Mouse (Mus musculus): ENCODE results near the gene Ccdc57. TPM values are rescaled to one million over a fixed set of nuclear protein-coding genes. Genes with fewer than 3 reads are reported as not detected.

The Ccdc57 gene
- polyA plus RNA-seq, 1 experiment from 2014 or later: 4.7 TPM

DNA sequence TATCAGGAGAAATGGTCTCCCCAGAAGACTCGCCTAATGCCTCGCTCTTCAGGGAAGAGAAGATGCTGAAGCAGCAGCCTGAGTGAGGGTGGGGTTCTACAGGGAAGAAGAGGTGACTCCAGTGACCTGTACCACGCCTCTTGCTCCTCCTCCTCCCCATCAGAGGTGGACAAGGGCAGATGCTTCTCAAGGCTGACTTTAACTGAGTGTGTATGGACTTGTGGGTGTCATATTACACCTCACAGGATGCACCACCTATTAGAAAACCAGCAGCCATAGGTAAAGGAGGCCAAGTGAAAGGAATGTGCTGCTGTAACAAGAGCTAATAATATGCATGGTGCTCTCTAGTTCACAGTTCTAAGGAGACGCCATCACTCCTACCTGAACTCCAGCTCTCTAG lies 32.9 kb upstream of the Ccdc57 start:
- ATAC-seq (ENCODE audit: low FRiP score): no peak
- WGBS: 90% methylated on average over 4 of the region's 4 CpGs
- DNase-seq (ENCODE audit: low spot score): no peak

GRCm38 (mm10) chr11:120964195-120965157 lies 31.8 kb upstream of the Ccdc57 start:
- ATAC-seq (ENCODE audit: low FRiP score) (no peak), DNase-seq (ENCODE audit: low spot score) (no peak)
- Histone ChIP-seq H3K36me3 (ENCODE audit: control insufficient read depth, insufficient read depth, low read length) (peaks cover 33% of the 10 kb centered on the region), H3K9me3 (ENCODE audit: control insufficient read depth, low read length) (no peaks in the 10 kb centered on the region), H3K27ac (ENCODE audit: low read depth, low read length) (no peak overlapping the region), H3K27me3 (ENCODE audit: control insufficient read depth, insufficient read depth, low read length) (no peaks in the 10 kb centered on the region), H3K4me3 (ENCODE audit: low read depth, low read length) (no peak overlapping the region), H3K4me1 (replicated peaks; ENCODE audit: control insufficient read depth, insufficient read depth, low read length) (no peaks in the 10 kb centered on the region; the same call in 1 of the 2 replicates), H3K9ac (ENCODE audit: low read depth, low read length) (no peak overlapping the region), H3K4me2 (replicated peaks; ENCODE audit: low read depth, low read length) (no peak overlapping the region)
- WGBS: 81% methylated on average over 10 of the region's 10 CpGs

More for the DNA sequence above, 32.9 kb upstream of the Ccdc57 start:
- Histone ChIP-seq H3K4me1 (replicated peaks; ENCODE audit: control insufficient read depth, insufficient read depth, low read length) (no peaks in the 10 kb centered on the region; the same call in 1 of the 2 replicates), H3K27me3 (ENCODE audit: control insufficient read depth, insufficient read depth, low read length) (no peaks in the 10 kb centered on the region), H3K27ac (ENCODE audit: low read depth, low read length) (no peak overlapping the region), H3K36me3 (ENCODE audit: control insufficient read depth, insufficient read depth, low read length) (peaks cover 37% of the 10 kb centered on the region), H3K4me3 (ENCODE audit: low read depth, low read length) (no peak overlapping the region), H3K9ac (ENCODE audit: low read depth, low read length) (no peak overlapping the region), H3K9me3 (ENCODE audit: control insufficient read depth, low read length) (no peaks in the 10 kb centered on the region), H3K4me2 (replicated peaks; ENCODE audit: low read depth, low read length) (no peak overlapping the region)

GRCm38 (mm10) chr11:120962909-120963308 lies 30.2 kb upstream of the Ccdc57 start:
- H3K9me3 ChIP-seq (ENCODE audit: control insufficient read depth, low read length): no peaks in the 10 kb centered on the region
- no peak overlapping the region for H3K4me2 ChIP-seq (replicated peaks; ENCODE audit: low read depth, low read length)
- no peak overlapping the region for H3K4me3 ChIP-seq (ENCODE audit: low read depth, low read length)
- DNase-seq (ENCODE audit: low spot score): no peak
- H3K27me3 ChIP-seq (ENCODE audit: control insufficient read depth, insufficient read depth, low read length): no peaks in the 10 kb centered on the region
- H3K4me1 ChIP-seq (replicated peaks; ENCODE audit: control insufficient read depth, insufficient read depth, low read length): no peaks in the 10 kb centered on the region; the same call in 1 of the 2 replicates
- ATAC-seq (ENCODE audit: low FRiP score): no peak
- WGBS: 93% methylated on average over 7 of the region's 7 CpGs
- no peak overlapping the region for H3K9ac ChIP-seq (ENCODE audit: low read depth, low read length)
- H3K36me3 ChIP-seq (ENCODE audit: control insufficient read depth, insufficient read depth, low read length): peaks cover 32% of the 10 kb centered on the region
- no peak overlapping the region for H3K27ac ChIP-seq (ENCODE audit: low read depth, low read length)

DNA sequence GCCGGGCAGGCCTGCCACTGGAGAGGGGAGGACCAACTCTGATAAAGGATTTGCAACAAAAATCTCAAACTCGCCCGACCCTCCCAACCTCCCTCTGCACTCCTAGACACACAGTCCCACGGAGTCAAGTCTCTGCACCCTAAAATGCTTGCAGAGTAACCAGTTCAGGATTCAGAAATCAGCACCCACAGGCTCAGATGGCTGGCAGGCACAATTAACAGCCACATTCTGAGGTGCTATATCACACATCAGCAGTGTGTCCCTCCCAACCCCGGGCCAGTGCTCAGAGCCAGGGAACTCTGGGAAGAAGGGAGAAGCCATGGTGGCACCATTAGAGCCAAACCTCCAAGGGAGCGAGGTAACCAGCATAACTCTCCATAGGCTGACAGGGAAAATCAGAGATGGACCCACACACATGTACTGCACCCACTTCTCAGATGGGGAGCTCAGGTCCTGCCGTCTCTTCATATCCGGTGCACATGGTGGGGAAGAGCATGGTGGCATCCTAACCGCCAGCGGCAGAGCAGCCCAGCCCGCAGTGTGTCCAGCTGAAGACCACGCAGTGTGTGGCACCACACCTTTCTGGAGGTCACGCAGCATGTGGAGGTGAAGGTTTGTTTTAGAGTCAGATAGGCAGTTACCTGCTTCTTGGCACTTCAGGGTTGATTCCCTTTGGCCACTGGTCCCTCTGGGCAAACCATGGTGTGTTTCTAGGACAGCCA lies 29.5 kb upstream of the Ccdc57 start:
- DNase-seq (ENCODE audit: low spot score): no peak
- ATAC-seq (ENCODE audit: low FRiP score): no peak
- Histone ChIP-seq H3K27me3 (ENCODE audit: control insufficient read depth, insufficient read depth, low read length) (no peaks in the 10 kb centered on the region), H3K36me3 (ENCODE audit: control insufficient read depth, insufficient read depth, low read length) (peaks cover 25% of the 10 kb centered on the region), H3K27ac (ENCODE audit: low read depth, low read length) (no peak overlapping the region), H3K4me2 (replicated peaks; ENCODE audit: low read depth, low read length) (no peak overlapping the region), H3K9ac (ENCODE audit: low read depth, low read length) (no peak overlapping the region), H3K4me3 (ENCODE audit: low read depth, low read length) (no peak overlapping the region), H3K9me3 (ENCODE audit: control insufficient read depth, low read length) (no peaks in the 10 kb centered on the region), H3K4me1 (replicated peaks; ENCODE audit: control insufficient read depth, insufficient read depth, low read length) (no peaks in the 10 kb centered on the region; the same call in 1 of the 2 replicates)
- 96% methylated on average over 13 of the region's 13 CpGs for WGBS

DNA sequence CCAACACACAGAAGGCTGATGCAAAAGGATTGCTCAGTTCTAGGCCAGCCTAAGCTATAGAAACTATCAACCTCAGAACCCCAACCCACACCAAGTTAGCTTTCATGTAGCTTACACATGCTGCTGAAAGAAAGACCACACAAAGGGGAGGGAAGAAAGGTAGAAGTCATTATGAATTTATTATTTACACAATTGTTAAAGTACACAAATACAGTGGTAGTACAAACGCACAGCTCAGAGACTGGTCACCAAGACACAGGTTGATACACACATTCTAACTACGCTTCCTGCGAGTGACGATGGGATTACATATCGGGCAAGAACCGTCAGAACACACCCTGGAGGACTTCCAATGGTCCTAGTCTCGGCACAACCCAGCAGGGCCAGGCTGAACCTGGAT lies 28.9 kb upstream of the Ccdc57 start:
- Histone ChIP-seq H3K4me3 (ENCODE audit: low read depth, low read length) (no peak overlapping the region), H3K9me3 (ENCODE audit: control insufficient read depth, low read length) (no peaks in the 10 kb centered on the region), H3K27me3 (ENCODE audit: control insufficient read depth, insufficient read depth, low read length) (no peaks in the 10 kb centered on the region), H3K9ac (ENCODE audit: low read depth, low read length) (no peak overlapping the region), H3K4me1 (replicated peaks; ENCODE audit: control insufficient read depth, insufficient read depth, low read length) (no peaks in the 10 kb centered on the region; the same call in 1 of the 2 replicates), H3K27ac (ENCODE audit: low read depth, low read length) (no peak overlapping the region), H3K4me2 (replicated peaks; ENCODE audit: low read depth, low read length) (no peak overlapping the region), H3K36me3 (ENCODE audit: control insufficient read depth, insufficient read depth, low read length) (peaks cover 24% of the 10 kb centered on the region)
- DNase-seq (ENCODE audit: low spot score) (no peak), ATAC-seq (ENCODE audit: low FRiP score) (no peak)
- WGBS: 79% methylated on average over 7 of the region's 7 CpGs

- Histone ChIP-seq H3K9ac (ENCODE audit: low read depth, low read length) (no peak overlapping the region), H3K9me3 (ENCODE audit: control insufficient read depth, low read length) (no peaks in the 10 kb centered on the region), H3K27me3 (ENCODE audit: control insufficient read depth, insufficient read depth, low read length) (no peaks in the 10 kb centered on the region), H3K36me3 (ENCODE audit: control insufficient read depth, insufficient read depth, low read length) (peaks cover 18% of the 10 kb centered on the region), H3K4me2 (replicated peaks; ENCODE audit: low read depth, low read length) (no peak overlapping the region), H3K4me1 (replicated peaks; ENCODE audit: control insufficient read depth, insufficient read depth, low read length) (no peaks in the 10 kb centered on the region; the same call in 1 of the 2 replicates), H3K4me3 (ENCODE audit: low read depth, low read length) (no peak overlapping the region), H3K27ac (ENCODE audit: low read depth, low read length) (no peak overlapping the region)
- 58% methylated on average over 1 of the region's 1 CpGs for WGBS
- DNase-seq (ENCODE audit: low spot score) (no peak), ATAC-seq (ENCODE audit: low FRiP score) (no peak)
These were observed 27.6 kb upstream of the Ccdc57 start for GRCm38 (mm10) chr11:120960248-120960647.

GRCm38 (mm10) chr11:120959564-120959963 lies 26.9 kb upstream of the Ccdc57 start:
- Histone ChIP-seq H3K4me3 (ENCODE audit: low read depth, low read length) (no peak overlapping the region), H3K27me3 (ENCODE audit: control insufficient read depth, insufficient read depth, low read length) (no peaks in the 10 kb centered on the region), H3K4me2 (replicated peaks; ENCODE audit: low read depth, low read length) (no peak overlapping the region), H3K27ac (ENCODE audit: low read depth, low read length) (no peak overlapping the region), H3K9me3 (ENCODE audit: control insufficient read depth, low read length) (no peaks in the 10 kb centered on the region), H3K4me1 (replicated peaks; ENCODE audit: control insufficient read depth, insufficient read depth, low read length) (no peaks in the 10 kb centered on the region), H3K9ac (ENCODE audit: low read depth, low read length) (no peak overlapping the region), H3K36me3 (ENCODE audit: control insufficient read depth, insufficient read depth, low read length) (peaks cover 16% of the 10 kb centered on the region)
- ATAC-seq (ENCODE audit: low FRiP score) (no peak), DNase-seq (ENCODE audit: low spot score) (no peak)
- WGBS: 84% methylated on average over 3 of the region's 3 CpGs

DNA sequence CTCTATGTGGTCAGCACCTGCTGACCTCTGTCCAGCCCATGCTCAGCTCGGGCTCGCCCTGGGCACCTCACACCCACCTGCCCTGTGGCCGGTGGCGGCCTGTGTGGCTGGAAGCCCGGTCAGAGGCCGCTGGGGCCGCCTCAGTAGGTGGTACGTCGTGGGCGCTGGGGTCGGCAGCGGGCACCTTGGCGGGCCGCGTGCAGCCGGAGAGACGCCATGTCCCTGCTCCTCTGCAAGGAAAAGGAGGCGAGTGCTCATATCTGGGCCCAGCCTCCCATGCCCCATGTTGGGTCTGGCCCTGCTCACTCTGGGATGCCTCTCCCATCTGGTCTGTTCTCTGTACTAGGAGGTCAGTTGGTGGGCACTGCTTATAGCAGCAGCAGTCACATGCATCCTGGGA lies 26.4 kb upstream of the Ccdc57 start:
- Histone ChIP-seq H3K4me3 (ENCODE audit: low read depth, low read length) (no peak overlapping the region), H3K4me1 (replicated peaks; ENCODE audit: control insufficient read depth, insufficient read depth, low read length) (no peaks in the 10 kb centered on the region), H3K9me3 (ENCODE audit: control insufficient read depth, low read length) (no peaks in the 10 kb centered on the region), H3K27ac (ENCODE audit: low read depth, low read length) (no peak overlapping the region), H3K27me3 (ENCODE audit: control insufficient read depth, insufficient read depth, low read length) (no peaks in the 10 kb centered on the region), H3K9ac (ENCODE audit: low read depth, low read length) (no peak overlapping the region), H3K4me2 (replicated peaks; ENCODE audit: low read depth, low read length) (no peak overlapping the region), H3K36me3 (ENCODE audit: control insufficient read depth, insufficient read depth, low read length) (peaks cover 12% of the 10 kb centered on the region)
- WGBS: 88% methylated on average over 18 of the region's 18 CpGs
- ATAC-seq (ENCODE audit: low FRiP score) (no peak), DNase-seq (ENCODE audit: low spot score) (no peak)
